Comparison of ENCODE assay signal across 26 mouse cellular contexts in genomic region chr14:75646060-75646459, GRCm38 (mm10). TPM values are rescaled to one million over a fixed set of nuclear protein-coding genes. Genes with fewer than 3 reads are reported as not detected.
DNase-seq lines count a peak whose midpoint lies in the region; ATAC-seq lines count a peak whose summit lies in the region.
"Had no signal": no experiment of that assay in that cellular context is flagged by ENCODE, and none has a peak within 500 bp of the region (broad histone marks: within the 10 kb centered on the region; RNA-seq: fewer than 3 reads in every experiment).

No protein-coding gene starts in this region.

- WGBS in kidney, embryonic 14.5 days, result 37% methylated on average over 9 of the region's 9 CpGs
- 50% methylated on average over 9 of the region's 9 CpGs for WGBS in lung, embryonic 16.5 days

- no peak overlapping the region for H3K4me3 ChIP-seq in kidney, embryonic 14.5 days (ENCODE audit: low read length)
- no peak overlapping the region for H3K4me3 ChIP-seq in lung, embryonic 16.5 days (ENCODE audit: low read length)
- H3K4me3 ChIP-seq: embryonic facial prominence, embryonic 13.5 days; hindbrain, embryonic 13.5 days; left cerebral cortex, adult 2 months; limb, embryonic 12.5 days; midbrain, embryonic 10.5 days had no signal

- H3K9ac ChIP-seq in kidney, embryonic 14.5 days (ENCODE audit: low read depth, low read length), result no peak overlapping the region
- H3K9ac ChIP-seq in lung, embryonic 16.5 days (ENCODE audit: low read length), result no peak overlapping the region
- H3K9ac ChIP-seq: embryonic facial prominence, embryonic 13.5 days; forebrain, postnatal 0 days; hindbrain, embryonic 13.5 days; limb, embryonic 12.5 days; liver, embryonic 14.5 days had no signal

- ATAC-seq in kidney, embryonic 14.5 days (ENCODE audit: low FRiP score, low TSS enrichment), result peak; percentile 72; the same call in 1 of the 2 replicates
- peak; percentile 49; the same call in 1 of the 2 replicates for ATAC-seq in lung, embryonic 16.5 days (ENCODE audit: low read depth)
- peak; percentile 21 to 56; a peak in 2 of 4 replicates for ATAC-seq in hematopoietic stem cell, adult 5-6 weeks (replicated peaks in 1 of 2; ENCODE audit: insufficient read depth in 1 of 2, low FRiP score in 2 of 2, low TSS enrichment in 1 of 2, low read depth in 1 of 2, poor library complexity in 2 of 2, severe bottlenecking in 2 of 2)
- ATAC-seq: forebrain, postnatal 0 days had no signal

- H3K4me1 ChIP-seq in kidney, embryonic 14.5 days (ENCODE audit: control insufficient read depth, insufficient read depth, low read length), result no peaks in the 10 kb centered on the region
- no peaks in the 10 kb centered on the region for H3K4me1 ChIP-seq in lung, embryonic 16.5 days (replicated peaks; ENCODE audit: control insufficient read depth, insufficient read depth, low read length)
- H3K4me1 ChIP-seq: embryonic facial prominence, embryonic 13.5 days had no signal

- H3K36me3 ChIP-seq in kidney, embryonic 14.5 days (ENCODE audit: control insufficient read depth, insufficient read depth, low read length), result no peaks in the 10 kb centered on the region
- H3K36me3 ChIP-seq in lung, embryonic 16.5 days (ENCODE audit: control insufficient read depth, insufficient read depth, low read length), result no peaks in the 10 kb centered on the region
- H3K36me3 ChIP-seq: embryonic facial prominence, embryonic 13.5 days; hindbrain, embryonic 13.5 days; limb, embryonic 12.5 days; midbrain, embryonic 10.5 days had no signal

- no peaks in the 10 kb centered on the region for H3K27me3 ChIP-seq in kidney, embryonic 14.5 days (ENCODE audit: control insufficient read depth, insufficient read depth, low read length)
- H3K27me3 ChIP-seq in lung, embryonic 16.5 days (ENCODE audit: control insufficient read depth, insufficient read depth, low read depth, low read length), result no peaks in the 10 kb centered on the region
- H3K27me3 ChIP-seq: embryonic facial prominence, embryonic 13.5 days; hindbrain, embryonic 13.5 days; limb, embryonic 12.5 days had no signal

- no peaks in the 10 kb centered on the region for H3K9me3 ChIP-seq in kidney, embryonic 14.5 days (ENCODE audit: control insufficient read depth, low read length)
- no peaks in the 10 kb centered on the region for H3K9me3 ChIP-seq in lung, embryonic 16.5 days (ENCODE audit: control insufficient read depth, low read length)
- H3K9me3 ChIP-seq: embryonic facial prominence, embryonic 13.5 days; hindbrain, embryonic 13.5 days; limb, embryonic 12.5 days; midbrain, embryonic 10.5 days had no signal

- no peak for DNase-seq in kidney, adult 9 months
- DNase-seq in lung, postnatal 36 days, result no peak
- peak; percentile 50 for DNase-seq in mesoderm, embryonic 11.5 days (ENCODE audit: low read depth, low spot score)
- no peak for DNase-seq in right cerebral cortex, postnatal 10 days (ENCODE audit: low spot score in 2 of 2)
- DNase-seq: cerebellum, adult 11-12 months; cerebellum, postnatal 25 days; forebrain, postnatal 0 days; heart, postnatal 10 days; layer of hippocampus, adult 9-11 months had no signal

- H3K4me2 ChIP-seq in kidney, embryonic 14.5 days (replicated peaks; ENCODE audit: low read depth, low read length), result no peak overlapping the region
- H3K4me2 ChIP-seq in lung, embryonic 16.5 days (ENCODE audit: low read depth, low read length), result peak overlapping the region; percentile 21; the same call in 1 of the 2 replicates
- H3K4me2 ChIP-seq: embryonic facial prominence, embryonic 13.5 days; heart, embryonic 11.5 days; hindbrain, embryonic 13.5 days; limb, embryonic 12.5 days had no signal

- no peak overlapping the region for H3K27ac ChIP-seq in kidney, embryonic 14.5 days (ENCODE audit: low read depth, low read length)
- H3K27ac ChIP-seq in lung, embryonic 16.5 days (ENCODE audit: low read length), result no peak overlapping the region
- H3K27ac ChIP-seq: embryonic facial prominence, embryonic 13.5 days; left cerebral cortex, adult 2 months; limb, embryonic 12.5 days; liver, embryonic 14.5 days; stomach, postnatal 0 days had no signal

RNA-seq across cellular contexts. Expression of gene Erich6b, which starts 4.0 kb away (rescaled TPM):
- polyA plus RNA-seq in kidney, embryonic 14.5 days (2014; fragmentation: Nextera tagmentation; extraction: Ambion mirVana), result not detected in 2 replicates
- polyA plus RNA-seq in lung, embryonic 16.5 days (2015; fragmentation: Nextera tagmentation; extraction: Ambion mirVana), result not detected in 2 replicates
- not detected in 2 replicates for total RNA-seq in hematopoietic stem cell, adult 5-6 weeks (2017)
- total RNA-seq: adrenal gland, postnatal 36 days; forebrain, postnatal 0 days; gastrocnemius, postnatal 4 days; heart, postnatal 10 days; left cerebral cortex, adult 2 months had no signal
- polyA plus RNA-seq: C2C12; embryonic facial prominence, embryonic 13.5 days; forebrain, postnatal 0 days; heart, embryonic 11.5 days; hindbrain, embryonic 13.5 days; intestine, embryonic 14.5 days; limb, embryonic 12.5 days; liver, embryonic 14.5 days; midbrain, embryonic 10.5 days; stomach, postnatal 0 days; thymus, postnatal 0 days; urinary bladder, adult 2 months had no signal

RNA-seq across cellular contexts. Expression of gene Spert, which starts 53.1 kb away (rescaled TPM):
- not detected in 2 replicates for polyA plus RNA-seq in kidney, embryonic 14.5 days (2014; fragmentation: Nextera tagmentation; extraction: Ambion mirVana)
- not detected in 2 replicates for polyA plus RNA-seq in lung, embryonic 16.5 days (2015; fragmentation: Nextera tagmentation; extraction: Ambion mirVana)
- not detected in 2 replicates for total RNA-seq in hematopoietic stem cell, adult 5-6 weeks (2017)
- total RNA-seq: adrenal gland, postnatal 36 days; forebrain, postnatal 0 days; gastrocnemius, postnatal 4 days; heart, postnatal 10 days; left cerebral cortex, adult 2 months had no signal
- polyA plus RNA-seq: C2C12; embryonic facial prominence, embryonic 13.5 days; forebrain, postnatal 0 days; heart, embryonic 11.5 days; hindbrain, embryonic 13.5 days; intestine, embryonic 14.5 days; limb, embryonic 12.5 days; liver, embryonic 14.5 days; midbrain, embryonic 10.5 days; stomach, postnatal 0 days; thymus, postnatal 0 days; urinary bladder, adult 2 months had no signal
